Mouse (Mus musculus): ENCODE data around the gene Dync1i1. TPM values are rescaled to one million over a fixed set of nuclear protein-coding genes. Genes with fewer than 3 reads are reported as not detected.
A peak's percentile ranks its signal among the peaks of the same experiment; 100 is the strongest.
"Not testable (repeated sequence)": the region's sequence is repeated elsewhere in the genome, so short reads cannot be mapped to it uniquely, and the experiment has no call there.

Gene Dync1i1
- polyA plus RNA-seq (2014; fragmentation: Nextera tagmentation; extraction: Ambion mirVana) = 32.2 and 37.7 TPM in 2 replicates

DNA sequence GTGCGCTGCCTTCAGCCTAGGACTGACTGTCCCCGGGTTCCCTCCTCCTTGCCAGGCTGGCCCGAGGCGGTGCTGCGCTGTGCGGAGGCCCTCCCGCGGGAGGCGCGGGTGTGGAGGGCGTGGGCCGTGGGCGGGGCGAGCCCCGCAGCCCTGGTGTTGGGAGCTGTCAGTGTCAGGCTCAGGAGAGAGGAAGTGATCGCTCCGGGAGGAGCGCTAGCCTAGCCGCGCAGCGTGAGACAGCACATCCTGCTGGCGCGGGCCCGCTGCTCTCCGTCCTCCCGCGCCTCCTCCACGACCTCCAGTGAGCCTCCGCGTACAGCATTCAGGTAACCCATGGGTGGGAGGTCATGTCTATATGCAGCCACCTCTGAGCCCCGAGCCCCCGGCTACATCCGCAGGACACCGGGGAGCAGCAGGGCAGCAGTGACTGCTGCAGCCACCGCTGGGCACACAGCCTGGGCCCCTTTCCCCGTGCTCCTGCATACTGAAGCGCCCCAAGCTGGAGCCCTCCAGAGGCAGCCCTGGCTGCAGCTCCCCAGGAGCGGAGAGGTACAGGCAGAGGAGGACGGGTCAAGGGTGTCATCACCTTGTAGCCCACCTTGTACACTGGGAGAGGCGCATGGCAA lies at the start of gene Dync1i1:
Gene Dync1i1 (plus strand): TSS at position 29 of the 626 bp plus-strand sequence.
- peaks cover 6% of the 10 kb centered on the region; the same call in 1 of the 2 replicates for H3K27me3 ChIP-seq (ENCODE audit: control insufficient read depth, insufficient read depth, low read length)
- H3K9me3 ChIP-seq (ENCODE audit: control insufficient read depth, low read length) = no peaks in the 10 kb centered on the region
- H3K4me3 ChIP-seq (ENCODE audit: low read depth, low read length) = peak within 1 kb of the TSS; percentile 45
- H3K9ac ChIP-seq (replicated peaks; ENCODE audit: low read depth, low read length) = peak within 1 kb of the TSS; percentile 58
- WGBS = under 1% methylated on average over 28 of the region's 40 CpGs
- ATAC-seq (ENCODE audit: low read depth) = peak; percentile 91
- peak within 1 kb of the TSS; percentile 89 for H3K4me2 ChIP-seq (ENCODE audit: low read depth, low read length)
- no peaks in the 10 kb centered on the region for H3K36me3 ChIP-seq (ENCODE audit: control insufficient read depth, insufficient read depth, low read length)
- H3K4me1 ChIP-seq (ENCODE audit: control insufficient read depth, insufficient read depth, low read length) = peaks cover 8% of the 10 kb centered on the region; the same call in 1 of the 2 replicates
- no peak within 1 kb of the TSS for H3K27ac ChIP-seq (ENCODE audit: low read depth, low read length)

DNA sequence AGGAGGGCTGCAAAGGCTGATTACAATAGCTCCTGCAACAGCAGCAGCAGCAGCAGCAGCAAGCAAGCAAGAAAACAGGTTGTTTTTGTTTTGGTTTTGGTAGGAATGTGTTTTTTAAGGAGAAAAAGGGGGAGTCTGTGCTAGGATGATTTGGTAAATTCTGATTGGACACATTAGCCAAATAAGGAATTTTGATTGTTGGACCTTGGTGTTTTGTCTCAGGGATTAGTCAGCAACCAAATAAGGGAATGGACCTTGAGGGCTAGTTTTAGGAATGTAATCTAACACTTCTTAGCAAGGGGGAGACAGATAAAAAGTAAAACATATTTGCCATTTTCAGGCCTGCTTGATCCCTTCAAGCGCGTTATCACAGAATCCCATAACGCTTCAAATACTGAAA lies 45.7 kb upstream of the Dync1i1 start:
- ATAC-seq (ENCODE audit: low read depth) = no peak
- no peak overlapping the region for H3K9ac ChIP-seq (replicated peaks; ENCODE audit: low read depth, low read length)
- no peaks in the 10 kb centered on the region for H3K36me3 ChIP-seq (ENCODE audit: control insufficient read depth, insufficient read depth, low read length)
- H3K4me2 ChIP-seq (ENCODE audit: low read depth, low read length) = no peak overlapping the region
- no peak overlapping the region for H3K27ac ChIP-seq (ENCODE audit: low read depth, low read length)
- no peak overlapping the region for H3K4me3 ChIP-seq (ENCODE audit: low read depth, low read length)
- no peaks in the 10 kb centered on the region for H3K27me3 ChIP-seq (ENCODE audit: control insufficient read depth, insufficient read depth, low read length)
- 97% methylated on average over 3 of the region's 3 CpGs for WGBS
- no peaks in the 10 kb centered on the region for H3K4me1 ChIP-seq (ENCODE audit: control insufficient read depth, insufficient read depth, low read length)
- H3K9me3 ChIP-seq (ENCODE audit: control insufficient read depth, low read length) = no peaks in the 10 kb centered on the region

DNA sequence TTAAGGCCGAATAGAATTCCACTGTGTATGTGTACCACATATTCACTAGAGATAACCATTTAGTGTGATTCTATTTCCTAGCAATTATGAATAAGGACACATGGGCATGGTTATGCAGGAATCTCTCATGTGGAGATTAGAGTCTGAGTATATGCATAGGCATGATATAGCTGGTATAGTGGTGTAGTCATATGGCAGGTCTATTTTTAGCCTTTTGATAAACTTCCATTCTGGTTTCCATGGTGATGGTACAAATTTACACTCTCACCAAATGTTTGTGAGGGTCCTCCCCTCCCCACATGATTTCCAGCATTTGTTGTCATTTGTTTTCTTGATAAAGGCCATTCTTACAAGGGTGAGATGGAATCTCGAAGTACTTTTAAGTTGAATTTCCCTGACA lies 23.6 kb upstream of the Dync1i1 start:
- ATAC-seq (ENCODE audit: low read depth) = no peak
- no peaks in the 10 kb centered on the region for H3K36me3 ChIP-seq (ENCODE audit: control insufficient read depth, insufficient read depth, low read length)
- no peak overlapping the region for H3K4me3 ChIP-seq (ENCODE audit: low read depth, low read length)
- 87% methylated on average over 2 of the region's 2 CpGs for WGBS
- H3K27me3 ChIP-seq (ENCODE audit: control insufficient read depth, insufficient read depth, low read length) = no peaks in the 10 kb centered on the region
- H3K4me2 ChIP-seq (ENCODE audit: low read depth, low read length) = no peak overlapping the region
- no peaks in the 10 kb centered on the region for H3K9me3 ChIP-seq (ENCODE audit: control insufficient read depth, low read length)
- H3K27ac ChIP-seq (ENCODE audit: low read depth, low read length) = no peak overlapping the region
- H3K9ac ChIP-seq (replicated peaks; ENCODE audit: low read depth, low read length) = no peak overlapping the region
- no peaks in the 10 kb centered on the region for H3K4me1 ChIP-seq (ENCODE audit: control insufficient read depth, insufficient read depth, low read length)

DNA sequence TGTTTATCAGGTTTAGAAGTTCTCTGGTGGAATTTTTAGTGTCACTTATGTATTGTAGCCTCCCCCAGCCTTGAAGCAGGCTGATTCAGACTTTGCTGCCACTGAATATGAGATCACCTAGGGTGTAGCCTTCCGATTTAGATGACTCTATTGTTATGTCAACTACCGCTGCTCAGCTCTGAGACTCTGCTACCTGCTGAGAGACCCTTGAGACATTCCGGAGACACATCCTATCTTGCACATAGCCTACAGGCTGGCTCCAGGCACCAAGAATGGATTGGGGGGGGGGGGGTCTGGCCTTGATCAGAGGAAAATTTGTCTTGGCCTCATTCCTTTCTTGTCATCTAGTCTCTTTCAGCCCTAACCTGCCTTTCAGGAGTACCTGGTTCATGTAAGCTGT lies 17.5 kb upstream of the Dync1i1 start:
- not testable (repeated sequence) for H3K27me3 ChIP-seq (ENCODE audit: control insufficient read depth, insufficient read depth, low read length); ATAC-seq (ENCODE audit: low read depth); H3K4me3 ChIP-seq (ENCODE audit: low read depth, low read length); H3K9me3 ChIP-seq (ENCODE audit: control insufficient read depth, low read length); H3K27ac ChIP-seq (ENCODE audit: low read depth, low read length); H3K36me3 ChIP-seq (ENCODE audit: control insufficient read depth, insufficient read depth, low read length); H3K9ac ChIP-seq (replicated peaks; ENCODE audit: low read depth, low read length); H3K4me1 ChIP-seq (ENCODE audit: control insufficient read depth, insufficient read depth, low read length); H3K4me2 ChIP-seq (ENCODE audit: low read depth, low read length)
- 34% methylated on average over 3 of the region's 3 CpGs for WGBS

DNA sequence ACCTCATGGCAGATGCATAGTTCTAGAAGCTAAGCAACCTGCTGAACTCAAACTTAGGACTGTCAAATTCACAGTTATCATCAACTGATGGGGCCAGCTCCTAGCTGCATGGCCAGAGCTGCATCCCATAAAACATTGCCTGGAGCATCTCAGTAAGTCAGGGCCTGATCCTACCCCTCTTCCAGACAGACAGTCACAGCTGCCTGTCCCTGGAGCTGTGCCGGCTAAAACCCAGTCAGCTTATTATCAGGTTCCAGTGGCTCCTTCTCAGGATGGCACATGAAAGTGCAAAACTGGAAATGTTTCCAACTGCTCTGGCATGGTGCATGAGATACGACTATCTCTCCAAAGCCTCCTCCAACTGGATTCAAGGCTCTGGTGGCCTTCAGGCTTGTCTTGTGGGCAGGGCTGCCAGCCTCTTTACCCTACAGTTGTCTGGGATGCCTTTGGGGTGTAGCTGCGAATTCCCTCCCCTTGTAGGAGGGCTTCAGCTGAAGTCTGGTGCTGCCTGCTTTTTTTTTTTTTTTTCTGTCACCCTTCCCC lies 15.3 kb upstream of the Dync1i1 start:
- no peak overlapping the region for H3K9ac ChIP-seq (replicated peaks; ENCODE audit: low read depth, low read length)
- no peak for ATAC-seq (ENCODE audit: low read depth)
- H3K27me3 ChIP-seq (ENCODE audit: control insufficient read depth, insufficient read depth, low read length) = no peaks in the 10 kb centered on the region

DNA sequence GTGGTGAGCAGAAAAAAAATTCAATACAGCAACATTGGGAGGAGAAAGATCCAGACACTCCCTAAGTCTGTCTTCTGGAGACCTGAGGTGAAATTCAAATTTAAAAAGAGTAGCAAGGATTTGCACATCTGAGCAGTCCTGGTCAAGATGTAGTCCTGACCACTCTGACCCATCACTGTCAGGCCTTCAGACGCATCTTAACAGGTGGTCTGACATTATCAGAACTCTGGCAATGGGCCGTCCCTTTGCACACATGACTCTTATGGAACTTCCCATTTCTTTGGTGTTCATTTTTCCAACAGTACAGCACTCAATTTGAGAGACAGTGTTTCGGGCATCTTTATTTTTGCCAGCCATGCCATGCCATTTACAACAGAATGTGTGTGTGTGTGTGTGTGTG lies 12.8 kb upstream of the Dync1i1 start:
- no peak overlapping the region for H3K4me2 ChIP-seq (ENCODE audit: low read depth, low read length)
- no peaks in the 10 kb centered on the region for H3K9me3 ChIP-seq (ENCODE audit: control insufficient read depth, low read length)
- no peak overlapping the region for H3K9ac ChIP-seq (replicated peaks; ENCODE audit: low read depth, low read length)
- no peaks in the 10 kb centered on the region for H3K27me3 ChIP-seq (ENCODE audit: control insufficient read depth, insufficient read depth, low read length)
- no peaks in the 10 kb centered on the region for H3K4me1 ChIP-seq (ENCODE audit: control insufficient read depth, insufficient read depth, low read length)
- no peak overlapping the region for H3K4me3 ChIP-seq (ENCODE audit: low read depth, low read length)
- no peaks in the 10 kb centered on the region for H3K36me3 ChIP-seq (ENCODE audit: control insufficient read depth, insufficient read depth, low read length)
- no peak for ATAC-seq (ENCODE audit: low read depth)
- WGBS = 89% methylated on average over 3 of the region's 3 CpGs
- H3K27ac ChIP-seq (ENCODE audit: low read depth, low read length) = no peak overlapping the region

More for the DNA sequence above, 15.3 kb upstream of the Dync1i1 start:
- H3K36me3 ChIP-seq (ENCODE audit: control insufficient read depth, insufficient read depth, low read length) = no peaks in the 10 kb centered on the region
- 75% methylated on average over 3 of the region's 3 CpGs for WGBS
- no peak overlapping the region for H3K27ac ChIP-seq (ENCODE audit: low read depth, low read length)
- no peak overlapping the region for H3K4me2 ChIP-seq (ENCODE audit: low read depth, low read length)
- no peaks in the 10 kb centered on the region for H3K4me1 ChIP-seq (ENCODE audit: control insufficient read depth, insufficient read depth, low read length)
- H3K4me3 ChIP-seq (ENCODE audit: low read depth, low read length) = no peak overlapping the region
- no peaks in the 10 kb centered on the region for H3K9me3 ChIP-seq (ENCODE audit: control insufficient read depth, low read length)

DNA sequence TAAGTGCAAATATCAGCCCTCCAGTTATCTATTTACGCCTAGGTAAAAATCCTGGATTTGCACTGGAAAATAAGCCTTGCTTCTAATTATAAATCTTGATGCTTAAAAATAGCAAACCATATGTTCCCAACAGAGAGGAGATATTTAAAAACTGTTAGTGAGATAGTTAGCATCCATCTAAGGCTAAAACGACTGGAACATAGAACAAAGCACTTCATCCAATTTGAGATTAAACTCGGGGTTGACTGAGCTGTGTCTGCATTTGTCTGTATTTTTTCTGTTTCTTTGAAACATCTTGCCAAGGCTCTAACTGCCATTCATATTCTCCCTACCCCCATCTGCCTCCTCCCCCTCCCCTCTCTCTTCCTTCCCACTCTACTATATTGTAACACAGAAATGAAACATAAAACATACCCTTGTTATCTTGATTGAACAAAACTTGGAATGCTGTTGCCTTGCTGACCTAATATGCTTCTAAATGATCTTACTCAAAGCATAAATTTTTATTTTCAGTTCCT lies 10.3 kb upstream of the Dync1i1 start:
- H3K36me3 ChIP-seq (ENCODE audit: control insufficient read depth, insufficient read depth, low read length) = no peaks in the 10 kb centered on the region
- no peak overlapping the region for H3K4me3 ChIP-seq (ENCODE audit: low read depth, low read length)
- no peaks in the 10 kb centered on the region for H3K4me1 ChIP-seq (ENCODE audit: control insufficient read depth, insufficient read depth, low read length)
- WGBS = 82% methylated on average over 3 of the region's 3 CpGs
- ATAC-seq (ENCODE audit: low read depth) = no peak
- H3K27ac ChIP-seq (ENCODE audit: low read depth, low read length) = no peak overlapping the region
- H3K27me3 ChIP-seq (ENCODE audit: control insufficient read depth, insufficient read depth, low read length) = no peaks in the 10 kb centered on the region
- H3K4me2 ChIP-seq (ENCODE audit: low read depth, low read length) = no peak overlapping the region
- H3K9me3 ChIP-seq (ENCODE audit: control insufficient read depth, low read length) = no peaks in the 10 kb centered on the region
- H3K9ac ChIP-seq (replicated peaks; ENCODE audit: low read depth, low read length) = no peak overlapping the region

DNA sequence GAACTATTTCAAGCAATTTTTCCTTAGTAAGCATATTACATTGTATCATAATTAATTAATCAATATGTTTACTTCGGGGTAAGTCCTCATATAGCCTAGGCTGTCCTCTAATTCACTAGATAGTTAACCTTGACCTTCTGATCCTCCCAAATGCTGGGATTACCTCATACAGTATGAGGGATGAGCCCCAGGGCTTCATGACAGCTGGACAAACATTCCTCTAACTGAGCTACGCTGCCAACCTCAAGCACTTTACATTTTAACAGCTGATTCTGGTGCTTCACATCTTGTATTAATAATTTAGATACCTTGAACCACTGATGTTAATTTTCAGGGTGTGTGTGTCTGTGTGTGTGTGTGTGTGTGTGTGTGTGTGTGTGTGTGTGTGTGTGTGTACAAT lies 6.5 kb upstream of the Dync1i1 start:
- H3K27ac ChIP-seq (ENCODE audit: low read depth, low read length) = no peak overlapping the region
- H3K36me3 ChIP-seq (ENCODE audit: control insufficient read depth, insufficient read depth, low read length) = no peaks in the 10 kb centered on the region
- no peak overlapping the region for H3K4me2 ChIP-seq (ENCODE audit: low read depth, low read length)
- WGBS = 70% methylated on average over 2 of the region's 2 CpGs
- no peak overlapping the region for H3K4me3 ChIP-seq (ENCODE audit: low read depth, low read length)
- no peaks in the 10 kb centered on the region for H3K4me1 ChIP-seq (ENCODE audit: control insufficient read depth, insufficient read depth, low read length)
- ATAC-seq (ENCODE audit: low read depth) = no peak
- no peak overlapping the region for H3K9ac ChIP-seq (replicated peaks; ENCODE audit: low read depth, low read length)
- no peaks in the 10 kb centered on the region for H3K27me3 ChIP-seq (ENCODE audit: control insufficient read depth, insufficient read depth, low read length)
- H3K9me3 ChIP-seq (ENCODE audit: control insufficient read depth, low read length) = no peaks in the 10 kb centered on the region

DNA sequence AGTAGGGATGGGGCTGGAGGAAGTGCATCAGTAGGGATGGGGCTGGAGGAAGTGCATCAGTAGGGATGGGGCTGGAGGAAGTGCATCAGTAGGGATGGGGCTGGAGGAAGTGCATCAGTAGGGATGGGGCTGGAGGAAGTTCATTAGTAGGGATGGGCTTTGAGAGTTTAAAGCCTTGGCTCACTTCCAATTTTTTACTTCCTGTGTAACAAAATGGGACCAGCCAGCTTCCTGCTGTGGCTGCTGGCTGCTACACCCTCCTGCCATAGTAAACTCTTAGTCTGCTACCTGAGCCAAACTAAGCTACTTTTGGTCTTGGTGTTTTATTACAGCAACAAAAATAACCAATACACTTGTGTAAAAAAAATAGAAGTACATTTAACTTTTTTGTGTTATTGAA lies 4.7 kb upstream of the Dync1i1 start:
- H3K4me2 ChIP-seq (ENCODE audit: low read depth, low read length); H3K36me3 ChIP-seq (ENCODE audit: control insufficient read depth, insufficient read depth, low read length); H3K9ac ChIP-seq (replicated peaks; ENCODE audit: low read depth, low read length); H3K27ac ChIP-seq (ENCODE audit: low read depth, low read length); H3K27me3 ChIP-seq (ENCODE audit: control insufficient read depth, insufficient read depth, low read length); H3K4me1 ChIP-seq (ENCODE audit: control insufficient read depth, insufficient read depth, low read length); ATAC-seq (ENCODE audit: low read depth); H3K4me3 ChIP-seq (ENCODE audit: low read depth, low read length); H3K9me3 ChIP-seq (ENCODE audit: control insufficient read depth, low read length): not testable (repeated sequence)

All from neural tube, embryonic 14.5 days (tissue).